Mouse (Mus musculus): ENCODE results near the gene Zfp276. TPM values are rescaled to one million over a fixed set of nuclear protein-coding genes. Genes with fewer than 3 reads are reported as not detected.
"Not testable (repeated sequence)": the region's sequence is repeated elsewhere in the genome, so short reads cannot be mapped to it uniquely, and the experiment has no call there.

Gene Zfp276
- polyA plus RNA-seq, 1 experiment from 2014 or later, result 26.3 TPM

- Histone ChIP-seq H3K4me3 (replicated peaks) (no peak overlapping the region), H3K27ac (replicated peaks) (no peak overlapping the region), H3K9ac (no peak overlapping the region), H3K4me1 (peaks cover 13% of the 10 kb centered on the region), H3K36me3 (peaks cover 77% of the 10 kb centered on the region), H3K27me3 (no peaks in the 10 kb centered on the region), H3K9me3 (replicated peaks) (no peaks in the 10 kb centered on the region), H3K4me2 (replicated peaks) (no peak overlapping the region)
- ATAC-seq (ENCODE audit: insufficient number of reproducible peaks, low FRiP score, low TSS enrichment, low read depth), result no peak
- 89% methylated on average over 8 of the region's 8 CpGs for whole genome bisulfite sequencing
Measured at GRCm38 (mm10) chr8:123248596-123248995, 5.4 kb upstream of the Zfp276 start.

GRCm38 (mm10) chr8:123250940-123251339 is 3.1 kb upstream of the Zfp276 start:
- Histone ChIP-seq H3K9ac (no peak overlapping the region), H3K27ac (replicated peaks) (no peak overlapping the region), H3K36me3 (peaks cover 54% of the 10 kb centered on the region), H3K4me1 (peaks cover 25% of the 10 kb centered on the region), H3K4me2 (replicated peaks) (no peak overlapping the region), H3K4me3 (replicated peaks) (no peak overlapping the region), H3K9me3 (replicated peaks) (no peaks in the 10 kb centered on the region), H3K27me3 (no peaks in the 10 kb centered on the region)
- no peak for ATAC-seq (ENCODE audit: insufficient number of reproducible peaks, low FRiP score, low TSS enrichment, low read depth)
- WGBS, result 96% methylated on average over 5 of the region's 5 CpGs

- H3K9me3 ChIP-seq (replicated peaks), result no peaks in the 10 kb centered on the region
- peak overlapping the region; percentile 94 for H3K4me3 ChIP-seq (replicated peaks)
- H3K9ac ChIP-seq, result peak overlapping the region; percentile 99; the same call in 1 of the 2 replicates
- 37% methylated on average over 4 of the region's 4 CpGs for WGBS
- no peak for ATAC-seq (ENCODE audit: insufficient number of reproducible peaks, low FRiP score, low TSS enrichment, low read depth)
- peak overlapping the region; percentile 78 for H3K4me2 ChIP-seq (replicated peaks)
- H3K27ac ChIP-seq (replicated peaks), result peak overlapping the region; percentile 87
- H3K27me3 ChIP-seq, result no peaks in the 10 kb centered on the region
- peaks cover 36% of the 10 kb centered on the region for H3K4me1 ChIP-seq
- H3K36me3 ChIP-seq, result peaks cover 51% of the 10 kb centered on the region
Measured at GRCm38 (mm10) chr8:123252925-123253324, 1.1 kb upstream of the Zfp276 start.

- H3K9ac ChIP-seq, result peak overlapping the region; percentile 99
- peak overlapping the region; percentile 78 for H3K4me2 ChIP-seq (replicated peaks)
- no peaks in the 10 kb centered on the region for H3K27me3 ChIP-seq
- H3K36me3 ChIP-seq, result peaks cover 51% of the 10 kb centered on the region
- peak overlapping the region; percentile 87 for H3K27ac ChIP-seq (replicated peaks)
- under 1% methylated on average over 40 of the region's 40 CpGs for WGBS
- peaks cover 36% of the 10 kb centered on the region for H3K4me1 ChIP-seq
- peak overlapping the region; percentile 94 for H3K4me3 ChIP-seq (replicated peaks)
- no peaks in the 10 kb centered on the region for H3K9me3 ChIP-seq (replicated peaks)
- peak; percentile 24 for ATAC-seq (ENCODE audit: insufficient number of reproducible peaks, low FRiP score, low TSS enrichment, low read depth)
Measured at GRCm38 (mm10) chr8:123253451-123254098, 420 bp upstream of the Zfp276 start.

GRCm38 (mm10) chr8:123255170-123255569 is 1.2 kb downstream of the Zfp276 start:
- H3K9me3 ChIP-seq (replicated peaks), result no peaks in the 10 kb centered on the region
- 51% methylated on average over 6 of the region's 6 CpGs for WGBS
- H3K9ac ChIP-seq, result peak overlapping the region; percentile 99
- peaks cover 36% of the 10 kb centered on the region for H3K4me1 ChIP-seq
- ATAC-seq (ENCODE audit: insufficient number of reproducible peaks, low FRiP score, low TSS enrichment, low read depth), result no peak
- H3K36me3 ChIP-seq, result peaks cover 52% of the 10 kb centered on the region
- H3K27ac ChIP-seq (replicated peaks), result no peak overlapping the region
- H3K4me3 ChIP-seq (replicated peaks), result peak overlapping the region; percentile 94
- H3K27me3 ChIP-seq, result no peaks in the 10 kb centered on the region
- H3K4me2 ChIP-seq (replicated peaks), result peak overlapping the region; percentile 78

- Histone ChIP-seq H3K36me3 (peaks cover 53% of the 10 kb centered on the region), H3K4me3 (replicated peaks) (no peak overlapping the region), H3K27me3 (no peaks in the 10 kb centered on the region), H3K4me1 (peaks cover 35% of the 10 kb centered on the region), H3K27ac (replicated peaks) (no peak overlapping the region), H3K4me2 (replicated peaks) (no peak overlapping the region), H3K9ac (no peak overlapping the region), H3K9me3 (replicated peaks) (no peaks in the 10 kb centered on the region)
- WGBS, result 54% methylated on average over 3 of the region's 3 CpGs
- no peak for ATAC-seq (ENCODE audit: insufficient number of reproducible peaks, low FRiP score, low TSS enrichment, low read depth)
Measured at GRCm38 (mm10) chr8:123257114-123257513, 3.1 kb downstream of the Zfp276 start.

- not testable (repeated sequence) for H3K4me3 ChIP-seq (replicated peaks); ATAC-seq (ENCODE audit: insufficient number of reproducible peaks, low FRiP score, low TSS enrichment, low read depth); H3K9me3 ChIP-seq (replicated peaks); H3K4me2 ChIP-seq (replicated peaks); H3K9ac ChIP-seq; H3K27ac ChIP-seq (replicated peaks); H3K27me3 ChIP-seq
- Histone ChIP-seq H3K4me1 (peaks cover 32% of the 10 kb centered on the region), H3K36me3 (peaks cover 55% of the 10 kb centered on the region)
- whole genome bisulfite sequencing, result 88% methylated on average over 8 of the region's 8 CpGs
Measured at GRCm38 (mm10) chr8:123257593-123257992, 3.6 kb downstream of the Zfp276 start.

- no peak overlapping the region for H3K27ac ChIP-seq (replicated peaks)
- no peak overlapping the region for H3K9ac ChIP-seq
- no peak overlapping the region for H3K4me3 ChIP-seq (replicated peaks)
- no peaks in the 10 kb centered on the region for H3K9me3 ChIP-seq (replicated peaks)
- no peaks in the 10 kb centered on the region for H3K27me3 ChIP-seq
- no peak overlapping the region for H3K4me2 ChIP-seq (replicated peaks)
- 0 out of 2 replicates have a peak, but pooled peaks have one; percentile 11 for ATAC-seq (ENCODE audit: insufficient number of reproducible peaks, low FRiP score, low TSS enrichment, low read depth)
- WGBS, result 75% methylated on average over 14 of the region's 14 CpGs
- H3K4me1 ChIP-seq, result no peaks in the 10 kb centered on the region
- H3K36me3 ChIP-seq, result peaks cover 71% of the 10 kb centered on the region
Measured at GRCm38 (mm10) chr8:123267926-123268656, 14.1 kb downstream of the Zfp276 start.

- no peak overlapping the region for H3K4me2 ChIP-seq (replicated peaks)
- H3K9me3 ChIP-seq (replicated peaks), result no peaks in the 10 kb centered on the region
- no peak overlapping the region for H3K27ac ChIP-seq (replicated peaks)
- peaks cover 42% of the 10 kb centered on the region for H3K36me3 ChIP-seq
- no peaks in the 10 kb centered on the region for H3K4me1 ChIP-seq
- H3K4me3 ChIP-seq (replicated peaks), result no peak overlapping the region
- H3K27me3 ChIP-seq, result no peaks in the 10 kb centered on the region
- H3K9ac ChIP-seq, result no peak overlapping the region
- WGBS, result 88% methylated on average over 10 of the region's 10 CpGs
- no peak for ATAC-seq (ENCODE audit: insufficient number of reproducible peaks, low FRiP score, low TSS enrichment, low read depth)
Measured at GRCm38 (mm10) chr8:123271147-123271546, 17.2 kb downstream of the Zfp276 start.

- Histone ChIP-seq H3K27ac (replicated peaks) (no peak overlapping the region), H3K4me3 (replicated peaks) (no peak overlapping the region)
- WGBS, result 65% methylated on average over 4 of the region's 4 CpGs
Measured at GRCm38 (mm10) chr8:123271901-123272300, 17.9 kb downstream of the Zfp276 start.

GRCm38 (mm10) chr8:123274447-123274846 is 20.5 kb downstream of the Zfp276 start:
- no peak overlapping the region for H3K27ac ChIP-seq (replicated peaks)
- WGBS, result 79% methylated on average over 5 of the region's 5 CpGs
- no peak for ATAC-seq (ENCODE audit: insufficient number of reproducible peaks, low FRiP score, low TSS enrichment, low read depth)

More at GRCm38 (mm10) chr8:123271901-123272300, 17.9 kb downstream of the Zfp276 start:
- Histone ChIP-seq H3K9me3 (replicated peaks) (no peaks in the 10 kb centered on the region), H3K27me3 (no peaks in the 10 kb centered on the region), H3K36me3 (peaks cover 35% of the 10 kb centered on the region), H3K4me2 (replicated peaks) (no peak overlapping the region), H3K4me1 (no peaks in the 10 kb centered on the region), H3K9ac (no peak overlapping the region)
- ATAC-seq (ENCODE audit: insufficient number of reproducible peaks, low FRiP score, low TSS enrichment, low read depth), result no peak

More at GRCm38 (mm10) chr8:123274447-123274846, 20.5 kb downstream of the Zfp276 start:
- Histone ChIP-seq H3K9ac (no peak overlapping the region), H3K27me3 (no peaks in the 10 kb centered on the region), H3K4me2 (replicated peaks) (no peak overlapping the region), H3K4me1 (no peaks in the 10 kb centered on the region), H3K4me3 (replicated peaks) (no peak overlapping the region), H3K36me3 (peaks cover 10% of the 10 kb centered on the region), H3K9me3 (replicated peaks) (no peaks in the 10 kb centered on the region)
